Mouse (Mus musculus) MEL (cell line): ENCODE results near the gene 2300003K06Rik. TPM values are rescaled to one million over a fixed set of nuclear protein-coding genes. Genes with fewer than 3 reads are reported as not detected.

Source experiments
- DNase-seq: peaks from one replicate; pipeline ENCODE4 v3.0.0; 2011; ENCODE audit warnings: low read depth, low spot score
- H3K27ac ChIP-seq: 2 replicates; pipeline ENCODE4 v1.5.1; 2012; ENCODE audit warnings: low read depth, mild to moderate bottlenecking, control low read depth, low read length, moderate library complexity; ENCODE audit not compliant: control insufficient read depth
- H3K27me3 ChIP-seq, 2 experiments: fragments of 150-350 bp in 1 of 2; sonication (generic) in 1 of 2; 2 replicates each; pipeline ENCODE4 v1.6.1; 2012; ENCODE audit warnings: low read length in 2 of 2, mild to moderate bottlenecking in 2 of 2, improper control_type of control experiment in 1 of 2, moderate library complexity in 1 of 2; ENCODE audit not compliant: insufficient read depth in 2 of 2, control insufficient read depth in 1 of 2
- H3K36me3 ChIP-seq, 2 experiments: 2 replicates each; pipeline ENCODE4 v1.6.1; 2012 to 2014; ENCODE audit warnings: low read length in 2 of 2, improper control_type of control experiment in 1 of 2, inconsistent platforms in 1 of 2, mild to moderate bottlenecking in 1 of 2; ENCODE audit not compliant: insufficient read depth in 2 of 2, control insufficient read depth in 1 of 2
- H3K4me1 ChIP-seq, 2 experiments: fragments of 150-350 bp in 1 of 2; sonication (generic) in 1 of 2; 2 replicates each; pipeline ENCODE4 v1.6.1; 2012; ENCODE audit warnings: low read length in 2 of 2, improper control_type of control experiment in 1 of 2, mild to moderate bottlenecking in 1 of 2; ENCODE audit not compliant: insufficient read depth in 2 of 2, control insufficient read depth in 1 of 2
- H3K4me3 ChIP-seq, 2 experiments: fragments of 150-350 bp in 1 of 2; sonication (generic) in 1 of 2; 2 replicates each; pipeline ENCODE4 v1.5.1; 2012; ENCODE audit warnings: low read depth in 2 of 2, low read length in 2 of 2, mild to moderate bottlenecking in 2 of 2, moderate library complexity in 2 of 2, control low read depth in 1 of 2, improper control_type of control experiment in 1 of 2; ENCODE audit not compliant: control insufficient read depth in 1 of 2, insufficient read depth in 1 of 2
- H3K79me2 ChIP-seq: 2 replicates; pipeline ENCODE4 v1.6.1; 2012; ENCODE audit warnings: mild to moderate bottlenecking, low read length, moderate library complexity; ENCODE audit not compliant: control insufficient read depth, poor library complexity, insufficient read depth
- H3K9ac ChIP-seq: 2 replicates; pipeline ENCODE4 v1.6.1; 2012; ENCODE audit warnings: low read depth, mild to moderate bottlenecking, control low read depth, low read length, moderate library complexity; ENCODE audit not compliant: control insufficient read depth, poor library complexity, severe bottlenecking
- H3K9me3 ChIP-seq: fragments of 150-350 bp; sonication (generic); replicated peaks from 2 replicates; pipeline ENCODE4 v1.6.1; 2012; ENCODE audit warnings: mild to moderate bottlenecking, low read length, improper control_type of control experiment, moderate library complexity; ENCODE audit not compliant: insufficient read depth
- CHD2 ChIP-seq: IDR thresholded peaks from 2 replicates; pipeline ENCODE4 v1.6.1; 2011; ENCODE audit warnings: low read length, improper control_type of control experiment
- E2F4 ChIP-seq: IDR thresholded peaks from 2 replicates; pipeline ENCODE4 v1.6.1; 2011; ENCODE audit warnings: low read depth, low read length, improper control_type of control experiment, borderline replicate concordance
- ELF1 ChIP-seq: IDR thresholded peaks from 2 replicates; pipeline ENCODE4 v1.6.1; 2014; ENCODE audit warnings: low read depth, mild to moderate bottlenecking, inconsistent platforms, low read length, improper control_type of control experiment, moderate library complexity
- GABPA ChIP-seq: IDR thresholded peaks from 2 replicates; pipeline ENCODE4 v1.6.1; 2012; ENCODE audit warnings: low read depth, mild to moderate bottlenecking, inconsistent platforms, low read length, improper control_type of control experiment, moderate library complexity
- GATA1 ChIP-seq: IDR thresholded peaks from 2 replicates; pipeline ENCODE4 v1.6.1; 2011; ENCODE audit warnings: low read depth, low read length, improper control_type of control experiment
- HCFC1 ChIP-seq: IDR thresholded peaks from 2 replicates; pipeline ENCODE4 v1.6.1; 2012; ENCODE audit warnings: low read depth, mild to moderate bottlenecking, inconsistent platforms, low read length, improper control_type of control experiment, moderate library complexity
- KAT2A ChIP-seq: conservative IDR thresholded peaks from 2 replicates; pipeline ENCODE4 v1.6.1; 2012; ENCODE audit warnings: low read depth, low read length, improper control_type of control experiment, inconsistent platforms
- MAFK ChIP-seq: IDR thresholded peaks from 2 replicates; pipeline ENCODE4 v1.6.1; 2011; ENCODE audit warnings: low read depth, mild to moderate bottlenecking, low read length, improper control_type of control experiment, borderline replicate concordance
- MAZ ChIP-seq: IDR thresholded peaks from 2 replicates; pipeline ENCODE4 v1.6.1; 2012; ENCODE audit warnings: low read depth, mild to moderate bottlenecking, inconsistent platforms, low read length, improper control_type of control experiment
- MXI1 ChIP-seq: IDR thresholded peaks from 2 replicates; pipeline ENCODE4 v1.6.1; 2011; ENCODE audit warnings: mild to moderate bottlenecking, low read depth, low read length, improper control_type of control experiment
- NRF1 ChIP-seq: IDR thresholded peaks from 2 replicates; pipeline ENCODE4 v1.6.1; 2014; ENCODE audit warnings: low read depth, mild to moderate bottlenecking, inconsistent platforms, low read length, improper control_type of control experiment, moderate library complexity; ENCODE audit not compliant: poor library complexity, insufficient read depth, severe bottlenecking
- POLR2A ChIP-seq, 2 experiments: IDR thresholded peaks; 2 replicates each; pipeline ENCODE4 v1.6.1; 2011 to 2012; ENCODE audit warnings: low read length in 2 of 2, mild to moderate bottlenecking in 2 of 2, control low read depth in 1 of 2, improper control_type of control experiment in 1 of 2, low read depth in 1 of 2, moderate library complexity in 1 of 2; ENCODE audit not compliant: control insufficient read depth in 1 of 2, insufficient read depth in 1 of 2, poor library complexity in 1 of 2
- POLR2AphosphoS5 ChIP-seq: IDR thresholded peaks from 2 replicates; pipeline ENCODE4 v1.6.1; 2012; ENCODE audit warnings: low read depth, borderline replicate concordance, mild to moderate bottlenecking, inconsistent platforms, low read length, moderate library complexity, mixed read lengths
- RAD21 ChIP-seq: IDR thresholded peaks from 2 replicates; pipeline ENCODE4 v1.6.1; 2011; ENCODE audit warnings: mild to moderate bottlenecking, low read depth, low read length, improper control_type of control experiment
- RCOR1 ChIP-seq: IDR thresholded peaks from 2 replicates; pipeline ENCODE4 v1.6.1; 2012; ENCODE audit warnings: low read depth, mild to moderate bottlenecking, inconsistent platforms, low read length, improper control_type of control experiment
- TAL1 ChIP-seq: IDR thresholded peaks from 2 replicates; pipeline ENCODE4 v1.6.1; 2012; ENCODE audit warnings: mild to moderate bottlenecking, inconsistent platforms, low read length, moderate library complexity, mixed read lengths
- TCF12 ChIP-seq: IDR thresholded peaks from 2 replicates; pipeline ENCODE4 v1.6.1; 2014; ENCODE audit warnings: low read depth, mild to moderate bottlenecking, inconsistent platforms, low read length, improper control_type of control experiment, moderate library complexity
- ZMIZ1 ChIP-seq: IDR thresholded peaks from 2 replicates; pipeline ENCODE4 v1.6.1; 2012; ENCODE audit warnings: low read depth, mild to moderate bottlenecking, inconsistent platforms, low read length, improper control_type of control experiment, moderate library complexity
- polyA plus RNA-seq, 2 experiments: library from polyadenylated mRNA; stranded (reverse) in 1 of 2; unstranded in 1 of 2; fragments of >175 nt in 1 of 2; fragments of >200 nt in 1 of 2; gene quantifications; 2 replicates each; pipeline versions ENCODE4 v1.2.1 to v1.2.4; 2012; ENCODE audit warnings: low replicate concordance in 2 of 2, low read depth in 1 of 2; ENCODE audit not compliant: insufficient read length in 2 of 2, insufficient read depth in 1 of 2, missing spikeins in 1 of 2
- total RNA-seq: library from RNA; depleted of rRNA; stranded (reverse); fragments of 300-350 nt; gene quantifications from 2 replicates; pipeline ENCODE4 v1.2.3, GENCODE M21; 2012; rRNA removed

2300003K06Rik gene
- total and polyA plus RNA-seq, 3 experiments, result not detected

DNA sequence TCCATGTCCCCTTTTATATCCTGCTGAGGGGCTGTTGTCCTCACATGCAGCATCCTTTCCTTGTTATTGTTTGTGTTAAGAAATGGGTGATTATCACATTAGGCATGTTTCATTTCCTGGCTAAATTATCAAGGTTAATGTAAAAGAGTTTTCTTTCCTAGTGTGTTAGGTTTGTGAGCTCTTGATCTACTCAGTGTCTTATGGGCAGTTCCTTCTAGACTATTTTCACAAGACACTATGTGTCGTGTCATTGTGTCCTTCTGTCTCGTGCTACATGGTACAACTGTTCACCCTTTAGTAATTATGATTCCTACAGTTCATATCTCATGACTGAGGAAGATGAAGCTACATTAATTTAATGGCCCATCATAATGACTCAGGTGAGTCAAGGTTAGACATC is 44.5 kb downstream of the 2300003K06Rik start, which contains the start of gene Gm11596:
Gm11596 (minus strand) TSS at position 101 of the 400 bp plus-strand sequence.
- Histone ChIP-seq H3K27me3 (no peaks in the 10 kb centered on the region), H3K9me3 (no peaks in the 10 kb centered on the region; the same call in 1 of the 2 replicates), H3K36me3 (no peaks in the 10 kb centered on the region), H3K9ac (no peak within 1 kb of the TSS), H3K4me1 (no peaks in the 10 kb centered on the region), H3K4me3 (no peak within 1 kb of the TSS), H3K79me2 (no peaks in the 10 kb centered on the region), H3K27ac (no peak within 1 kb of the TSS)
- TF ChIP-seq GABPA, result no peak
- TF ChIP-seq TCF12, result no peak
- no peak for TF ChIP-seq POLR2A (IDR thresholded peaks at IDR 0.05; ENCODE audit: control insufficient read depth in 1 of 2, insufficient read depth in 1 of 2, low read depth in 1 of 2, low read length in 2 of 2, poor library complexity in 1 of 2)
- TF ChIP-seq MXI1, result no peak
- TF ChIP-seq MAFK, result no peak
- no peak for TF ChIP-seq ELF1
- no peak for TF ChIP-seq TAL1
- no peak for TF ChIP-seq E2F4
- no peak for TF ChIP-seq ZMIZ1
- no peak for TF ChIP-seq POLR2AphosphoS5
- no peak for TF ChIP-seq NRF1
- no peak for TF ChIP-seq MAZ
- no peak for TF ChIP-seq RAD21
- TF ChIP-seq GATA1, result no peak
- no peak for TF ChIP-seq RCOR1
- no peak for TF ChIP-seq HCFC1
- no peak for TF ChIP-seq CHD2
- no peak for TF ChIP-seq KAT2A
- no peak for DNase-seq

Other genes starting within 250 kb of the 2300003K06Rik start
Only the 30 nearest of the 38 such genes appear.
- gene Krtap4-2, start 203.0 kb downstream of the 2300003K06Rik start, total RNA-seq, result not detected in 2 replicates
- gene Krtap4-2, start 203.0 kb downstream of the 2300003K06Rik start, polyA plus RNA-seq, result not detected
- gene Krtap4-7, start 194.0 kb downstream of the 2300003K06Rik start, total RNA-seq, result not detected in 2 replicates
- not detected for gene Krtap4-7, start 194.0 kb downstream of the 2300003K06Rik start, polyA plus RNA-seq
- not detected in 2 replicates for gene Gm11555, start 187.8 kb downstream of the 2300003K06Rik start, total RNA-seq
- gene Gm11555, start 187.8 kb downstream of the 2300003K06Rik start, polyA plus RNA-seq, result not detected
- gene Gm11563, start 179.1 kb downstream of the 2300003K06Rik start, total RNA-seq, result not detected in 2 replicates
- gene Gm11563, start 179.1 kb downstream of the 2300003K06Rik start, polyA plus RNA-seq, result not detected
- not detected in 2 replicates for gene Krtap4-6, start 172.1 kb downstream of the 2300003K06Rik start, total RNA-seq
- not detected for gene Krtap4-6, start 172.1 kb downstream of the 2300003K06Rik start, polyA plus RNA-seq
- not detected in 2 replicates for gene Gm14190, start 147.3 kb downstream of the 2300003K06Rik start, total RNA-seq
- not detected for gene Gm14190, start 147.3 kb downstream of the 2300003K06Rik start, polyA plus RNA-seq
- not detected in 2 replicates for gene Gm14180, start 103.8 kb downstream of the 2300003K06Rik start, total RNA-seq
- not detected for gene Gm14180, start 103.8 kb downstream of the 2300003K06Rik start, polyA plus RNA-seq
- not detected in 2 replicates for gene Gm11595, start 65.2 kb downstream of the 2300003K06Rik start, total RNA-seq
- gene Gm11595, start 65.2 kb downstream of the 2300003K06Rik start, polyA plus RNA-seq, result not detected
- not detected in 2 replicates for gene Krtap4-8, start 57.4 kb downstream of the 2300003K06Rik start, total RNA-seq
- gene Krtap4-8, start 57.4 kb downstream of the 2300003K06Rik start, polyA plus RNA-seq, result not detected
- not detected in 2 replicates for gene Krtap4-9, start 52.9 kb downstream of the 2300003K06Rik start, total RNA-seq
- gene Krtap4-9, start 52.9 kb downstream of the 2300003K06Rik start, polyA plus RNA-seq, result not detected
- not detected in 2 replicates for gene Gm11596, start 44.6 kb downstream of the 2300003K06Rik start, total RNA-seq
- not detected for gene Gm11596, start 44.6 kb downstream of the 2300003K06Rik start, polyA plus RNA-seq
- not detected in 2 replicates for gene Gm11569, start 39.1 kb downstream of the 2300003K06Rik start, total RNA-seq
- not detected for gene Gm11569, start 39.1 kb downstream of the 2300003K06Rik start, polyA plus RNA-seq
- gene Gm11554, start 33.6 kb downstream of the 2300003K06Rik start, total RNA-seq, result not detected in 2 replicates
- not detected for gene Gm11554, start 33.6 kb downstream of the 2300003K06Rik start, polyA plus RNA-seq
- not detected in 2 replicates for gene Krtap4-13, start 28.2 kb downstream of the 2300003K06Rik start, total RNA-seq
- gene Krtap4-13, start 28.2 kb downstream of the 2300003K06Rik start, polyA plus RNA-seq, result not detected
- gene Gm11564, start 22.4 kb downstream of the 2300003K06Rik start, total RNA-seq, result not detected in 2 replicates
- gene Gm11564, start 22.4 kb downstream of the 2300003K06Rik start, polyA plus RNA-seq, result not detected
- gene Krtap4-16, start 13.5 kb upstream of the 2300003K06Rik start, total RNA-seq, result not detected in 2 replicates
- not detected for gene Krtap4-16, start 13.5 kb upstream of the 2300003K06Rik start, polyA plus RNA-seq
- not detected in 2 replicates for gene Gm11568, start 19.9 kb upstream of the 2300003K06Rik start, total RNA-seq
- gene Gm11568, start 19.9 kb upstream of the 2300003K06Rik start, polyA plus RNA-seq, result not detected
- gene Gm11559, start 26.4 kb upstream of the 2300003K06Rik start, total RNA-seq, result not detected in 2 replicates
- gene Gm11559, start 26.4 kb upstream of the 2300003K06Rik start, polyA plus RNA-seq, result not detected
- not detected in 2 replicates for gene Krtap9-1, start 35.3 kb upstream of the 2300003K06Rik start, total RNA-seq
- gene Krtap9-1, start 35.3 kb upstream of the 2300003K06Rik start, polyA plus RNA-seq, result not detected
- gene Gm11567, start 41.1 kb upstream of the 2300003K06Rik start, total RNA-seq, result not detected in 2 replicates
- gene Gm11567, start 41.1 kb upstream of the 2300003K06Rik start, polyA plus RNA-seq, result not detected
- not detected in 2 replicates for gene Krtap31-1, start 69.9 kb upstream of the 2300003K06Rik start, total RNA-seq
- gene Krtap31-1, start 69.9 kb upstream of the 2300003K06Rik start, polyA plus RNA-seq, result not detected
- gene Gm11565, start 76.7 kb upstream of the 2300003K06Rik start, total RNA-seq, result not detected in 2 replicates
- gene Gm11565, start 76.7 kb upstream of the 2300003K06Rik start, polyA plus RNA-seq, result not detected
- not detected in 2 replicates for gene Krtap31-2, start 98.2 kb upstream of the 2300003K06Rik start, total RNA-seq
- gene Krtap31-2, start 98.2 kb upstream of the 2300003K06Rik start, polyA plus RNA-seq, result not detected
- gene Krtap9-5, start 110.4 kb upstream of the 2300003K06Rik start, total RNA-seq, result not detected in 2 replicates
- not detected for gene Krtap9-5, start 110.4 kb upstream of the 2300003K06Rik start, polyA plus RNA-seq
- not detected in 2 replicates for gene Krtap29-1, start 141.0 kb upstream of the 2300003K06Rik start, total RNA-seq
- not detected for gene Krtap29-1, start 141.0 kb upstream of the 2300003K06Rik start, polyA plus RNA-seq
- 0.08 TPM in 1 of 2 replicates, not detected in the other for gene Krtap16-1, start 148.5 kb upstream of the 2300003K06Rik start, total RNA-seq
- not detected for gene Krtap16-1, start 148.5 kb upstream of the 2300003K06Rik start, polyA plus RNA-seq
- not detected in 2 replicates for gene Krtap17-1, start 155.9 kb upstream of the 2300003K06Rik start, total RNA-seq
- not detected for gene Krtap17-1, start 155.9 kb upstream of the 2300003K06Rik start, polyA plus RNA-seq
- not detected in 2 replicates for gene Krt33a, start 178.1 kb upstream of the 2300003K06Rik start, total RNA-seq
- gene Krt33a, start 178.1 kb upstream of the 2300003K06Rik start, polyA plus RNA-seq, result not detected
- gene Krt33b, start 191.8 kb upstream of the 2300003K06Rik start, total RNA-seq, result not detected in 2 replicates
- not detected for gene Krt33b, start 191.8 kb upstream of the 2300003K06Rik start, polyA plus RNA-seq
- not detected in 2 replicates for gene Krt34, start 203.5 kb upstream of the 2300003K06Rik start, total RNA-seq
- not detected for gene Krt34, start 203.5 kb upstream of the 2300003K06Rik start, polyA plus RNA-seq